Mouse (Mus musculus): ENCODE measurements around the gene Map2k4.

DNA sequence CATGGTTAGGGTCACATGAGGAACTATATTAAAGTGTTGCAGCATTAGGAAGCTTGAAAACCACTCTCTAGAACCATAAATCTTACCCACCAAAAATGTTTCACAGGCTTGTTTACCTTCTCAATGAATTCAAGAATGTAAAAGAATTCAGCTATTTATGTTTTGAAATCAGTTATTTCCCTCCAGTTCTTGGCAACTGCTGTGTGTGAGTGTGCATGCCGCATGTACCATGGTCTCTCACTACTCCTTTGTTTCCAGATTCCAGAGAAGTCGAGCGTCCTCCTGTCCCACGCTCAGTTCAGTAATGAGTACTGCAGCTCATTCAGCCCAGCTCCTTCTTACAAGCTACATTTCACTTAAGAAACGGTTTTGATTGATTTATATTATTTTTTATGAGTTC is 47.3 kb downstream of the Map2k4 start:
- TF ChIP-seq POLR2A (IDR thresholded peaks at IDR 0.05; ENCODE audit: control insufficient read depth, extremely low read depth, insufficient read depth, low read length, poor library complexity) (no peak), CTCF (IDR thresholded peaks at IDR 0.05; ENCODE audit: borderline replicate concordance, control insufficient read depth, extremely low read depth, insufficient read depth, low read length, poor library complexity) (no peak)

All from thymus, adult 2 months (tissue).